Mouse (Mus musculus) yolk sac, embryonic 10.5 days (tissue): ENCODE measurements around the gene Exph5.

Experiments
- DNase-seq: peaks from one replicate; pipeline ENCODE4 v3.0.0-alpha.2; 2017; ENCODE audit warnings: low spot score

Exph5 gene

DNA sequence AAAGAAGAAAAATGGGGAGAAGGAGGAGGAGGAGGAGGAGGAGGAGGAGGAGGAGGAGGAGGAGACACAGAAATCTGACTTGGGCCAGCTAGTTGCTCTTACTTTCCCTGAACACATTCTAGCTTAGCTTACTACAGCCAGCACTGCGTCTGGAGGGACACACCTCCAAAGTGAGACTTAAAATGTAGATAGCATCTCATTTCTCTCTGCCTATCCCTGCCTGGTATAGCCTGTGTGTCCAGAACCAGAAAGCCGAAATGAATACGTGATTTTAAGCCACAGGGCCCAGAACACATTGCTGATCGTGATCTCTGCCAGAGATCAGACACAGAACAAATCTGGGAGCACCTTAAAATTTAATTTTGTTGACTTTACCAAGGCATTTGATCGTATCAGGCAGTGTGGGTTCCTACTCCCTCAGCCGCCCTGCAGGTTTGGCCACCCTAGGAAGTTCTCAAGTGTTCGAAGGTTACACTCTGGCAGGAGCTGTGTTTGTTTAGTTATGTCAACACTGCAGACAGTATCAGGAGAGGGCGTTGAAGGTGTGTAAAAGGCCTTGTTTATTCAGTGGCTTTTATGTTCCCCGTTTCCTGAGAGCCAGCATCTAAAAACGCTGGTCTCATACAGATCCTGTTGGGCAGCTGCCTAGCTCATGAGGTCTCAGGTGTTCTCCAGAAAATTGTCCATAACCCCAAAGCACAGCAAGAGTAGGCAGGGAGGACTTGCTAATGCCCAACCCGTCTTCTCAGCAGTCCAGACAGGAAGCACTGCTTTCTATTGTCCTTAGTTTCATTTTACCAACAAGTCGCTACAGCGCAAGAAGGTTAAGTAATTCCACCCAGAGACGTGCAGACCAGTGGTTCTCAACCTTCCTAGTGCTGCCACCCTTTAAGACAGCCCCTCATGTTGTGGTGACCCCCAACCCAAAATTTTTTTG, 55.0 kb downstream of the Exph5 start:
- DNase-seq = peak; percentile 83

DNA sequence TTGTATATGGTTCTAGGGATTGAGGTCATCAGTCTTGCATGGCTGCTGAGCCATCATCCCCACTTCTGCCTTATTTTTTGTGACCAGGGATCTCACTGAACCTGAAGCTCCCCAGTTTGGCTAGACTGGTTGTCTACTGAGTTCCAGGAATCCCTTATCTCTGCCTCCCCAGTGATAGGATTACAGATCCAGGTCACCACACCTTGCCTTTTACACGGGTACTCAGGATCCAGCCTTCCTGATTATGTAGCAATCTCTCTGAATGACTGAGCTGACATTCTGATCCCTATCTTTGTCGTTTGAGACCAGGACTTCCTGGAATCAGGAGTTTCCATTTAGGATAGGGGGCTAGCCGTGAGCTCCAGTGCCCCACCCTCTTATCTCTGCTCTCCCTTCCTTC, 69.9 kb downstream of the Exph5 start:
- peak; percentile 70 for DNase-seq

DNA sequence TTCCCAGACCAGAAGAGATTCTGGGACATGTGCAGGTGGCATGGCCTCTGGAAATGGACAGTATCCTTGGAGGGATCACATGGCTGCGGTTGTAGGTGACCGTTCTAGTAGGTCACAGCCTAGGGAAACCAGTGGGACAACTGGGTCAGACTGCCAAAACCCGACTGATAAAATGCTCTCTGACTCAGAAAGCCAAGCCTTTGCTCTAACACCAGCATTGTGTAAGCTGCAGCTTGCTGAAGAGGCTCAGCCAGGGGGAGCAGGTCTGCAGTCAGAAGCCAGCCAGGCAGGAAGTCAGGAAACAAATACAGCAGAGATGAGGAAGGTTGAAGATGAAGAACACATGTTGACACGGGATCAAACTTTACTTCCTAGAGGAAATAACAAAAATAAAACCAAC, 74.4 kb downstream of the Exph5 start:
- peak; percentile 27 for DNase-seq

DNA sequence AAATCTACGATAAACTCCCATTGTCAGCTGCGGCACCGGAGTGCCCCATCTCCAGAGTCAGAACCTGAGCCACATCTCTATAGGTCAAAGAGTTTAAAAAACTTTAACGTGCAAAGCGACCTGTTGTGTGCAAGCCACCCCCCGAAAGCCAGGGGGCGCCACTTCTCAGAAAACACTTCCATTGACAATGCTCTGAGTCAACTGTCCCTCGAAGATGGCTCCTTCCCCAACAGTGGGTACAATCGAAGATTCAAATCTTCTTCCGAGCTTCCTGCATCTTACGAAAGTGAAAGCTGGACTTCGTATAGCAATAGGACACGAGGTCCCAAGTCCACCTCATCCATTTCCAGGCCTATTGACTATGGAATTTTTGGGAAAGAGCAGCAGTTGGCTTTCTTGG, 75.3 kb downstream of the Exph5 start:
- no peak for DNase-seq

DNA sequence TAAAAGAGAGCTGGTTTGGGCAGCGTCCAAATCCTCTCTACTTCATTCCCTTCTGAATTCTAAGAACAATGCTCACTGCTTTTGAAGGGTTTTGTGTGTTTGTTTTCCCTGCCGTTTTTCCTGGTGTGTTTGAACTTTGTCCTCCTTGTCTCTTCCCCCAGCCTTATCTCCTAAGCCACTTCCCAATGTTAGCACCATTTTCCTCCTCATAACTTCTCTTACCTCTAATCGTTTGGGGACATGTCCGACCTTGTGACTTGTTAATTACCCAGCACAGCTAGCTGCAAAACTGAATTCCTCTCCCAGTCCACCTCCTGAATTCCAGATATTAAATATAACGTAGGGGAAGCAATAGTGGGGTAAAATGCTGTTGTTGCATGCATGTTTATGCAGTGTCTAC, 76.1 kb downstream of the Exph5 start:
- DNase-seq = peak; percentile 59

DNA sequence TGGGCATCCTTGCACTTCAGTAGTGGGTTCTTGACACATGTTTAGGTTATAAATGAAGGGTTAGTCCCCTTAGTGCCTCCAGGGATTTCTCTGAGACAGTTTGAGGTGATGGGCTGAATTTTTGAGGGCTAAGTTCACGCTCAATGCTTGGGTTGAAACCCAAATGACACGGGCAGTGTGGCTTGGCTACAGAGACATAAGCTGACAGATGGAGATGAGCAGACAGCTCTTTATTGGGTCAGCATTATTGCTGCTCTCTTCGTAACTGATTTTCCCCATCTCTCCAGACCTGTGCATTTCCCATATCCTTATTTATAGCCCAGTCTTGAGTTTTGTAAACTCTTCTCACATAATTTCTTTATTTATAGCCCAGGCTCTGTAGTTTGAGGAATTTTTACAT, 76.7 kb downstream of the Exph5 start:
- no peak for DNase-seq

DNA sequence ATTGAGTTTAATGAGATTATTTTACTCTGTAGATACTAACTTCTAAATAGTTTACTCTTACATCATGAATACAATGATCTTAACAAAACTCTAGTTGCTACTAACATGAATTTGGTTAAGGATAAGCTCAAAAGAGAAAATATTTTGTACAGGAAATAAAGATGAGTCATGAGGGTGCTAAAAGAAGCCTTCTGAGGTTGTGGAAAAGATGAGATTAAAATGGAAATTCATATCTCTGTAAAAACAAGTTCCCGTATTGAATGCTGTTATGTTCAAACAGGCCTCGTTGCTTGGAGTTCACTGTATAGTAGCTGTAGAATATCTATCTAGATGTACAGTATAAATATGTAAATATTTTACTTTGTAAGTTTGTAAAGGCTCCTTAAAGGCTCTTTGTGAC, 79.1 kb downstream of the Exph5 start:
- no peak for DNase-seq

DNA sequence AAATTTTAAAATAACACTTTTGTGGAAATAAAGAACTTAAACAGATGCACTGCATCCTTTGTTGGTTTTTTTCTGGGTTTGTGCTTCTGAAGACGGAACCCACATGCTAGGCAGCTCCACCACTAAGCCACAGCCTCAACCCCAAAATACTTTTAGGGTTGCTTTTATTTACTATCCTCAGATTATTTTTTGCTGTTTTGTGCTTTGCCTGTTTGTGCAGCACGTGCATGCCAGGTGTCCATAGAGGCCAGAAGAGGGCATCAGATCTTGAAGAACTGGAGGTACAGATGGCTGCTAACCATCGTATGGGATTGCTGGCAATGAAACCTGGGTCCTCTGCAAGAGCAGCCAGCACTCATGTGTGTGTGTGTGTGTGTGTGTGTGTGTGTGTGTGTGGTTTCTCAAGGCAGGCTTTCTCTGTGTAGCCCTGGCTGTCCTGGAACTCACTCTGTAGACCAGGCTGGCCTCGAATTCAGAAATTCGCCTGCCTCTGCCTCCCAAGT, 79.7 kb downstream of the Exph5 start:
- DNase-seq = no peak

DNA sequence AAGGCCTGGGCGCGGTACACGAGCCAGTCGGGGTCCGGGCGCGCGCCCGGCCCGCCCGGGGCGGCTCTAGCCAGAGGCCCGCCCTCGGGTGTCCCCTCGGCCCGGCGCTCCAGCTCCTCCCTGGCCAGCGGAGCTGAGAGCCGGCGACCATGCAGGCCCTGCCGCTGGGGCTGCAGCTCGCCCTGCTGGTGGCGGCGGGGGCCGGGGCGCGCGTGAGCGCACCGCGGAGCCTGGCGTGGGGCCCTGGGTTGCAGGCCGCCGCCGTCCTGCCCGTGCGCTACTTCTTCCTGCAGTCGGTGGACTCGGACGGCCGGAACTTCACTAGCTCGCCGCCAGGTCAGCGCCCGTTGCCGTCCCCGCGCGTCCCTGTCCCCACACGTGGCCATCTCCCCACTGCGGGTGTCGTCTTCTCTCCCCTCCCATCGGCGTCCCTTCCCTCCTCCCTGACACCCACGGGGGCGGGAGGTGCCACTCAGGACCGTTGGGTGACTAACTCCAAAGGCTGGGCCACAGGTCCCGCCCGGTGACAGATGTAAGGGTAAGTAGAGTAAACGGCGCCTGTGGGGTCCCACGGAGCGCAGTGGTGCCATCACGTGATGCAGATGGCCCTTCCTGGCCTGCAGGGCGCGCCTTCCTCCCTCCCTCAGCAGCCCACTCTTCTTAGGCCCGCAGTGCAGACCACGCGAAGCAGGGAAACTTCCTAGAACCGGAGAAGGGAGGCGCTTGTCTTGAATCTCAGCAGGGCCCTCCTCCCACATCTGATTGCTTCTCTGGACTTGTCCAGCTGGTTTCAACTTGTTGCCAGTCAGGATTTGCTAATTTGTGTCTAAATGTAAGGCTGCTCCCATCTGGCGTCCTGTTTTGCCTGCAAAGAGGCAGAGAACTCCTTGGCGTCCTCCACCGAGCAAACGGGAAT, 82.7 kb downstream of the Exph5 start, which contains the start of gene Kdelc2:
Gene Kdelc2, plus strand, starts transcription at position 75 of the 916 bp plus-strand sequence.
- peak; percentile 91 for DNase-seq

DNA sequence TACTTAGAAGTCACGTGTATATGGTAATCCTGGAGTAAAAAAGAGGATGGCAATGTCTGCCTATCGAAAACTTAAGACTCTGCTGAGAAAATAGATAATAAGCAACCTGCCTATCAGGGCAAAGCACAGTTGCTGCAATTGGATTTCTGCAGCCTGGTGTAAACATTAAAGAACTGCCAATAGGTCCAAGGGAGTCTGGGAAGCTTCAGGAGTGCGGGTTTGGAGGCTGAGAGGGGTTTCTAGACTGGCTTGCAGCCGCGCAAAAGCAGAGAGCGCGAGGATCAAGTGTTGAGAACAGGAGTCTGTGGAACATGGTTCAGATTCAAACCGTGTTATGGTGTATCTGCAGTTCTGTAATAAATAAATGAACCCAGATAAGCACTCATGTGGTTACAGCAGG, 83.4 kb downstream of the Exph5 start:
- no peak for DNase-seq

DNA sequence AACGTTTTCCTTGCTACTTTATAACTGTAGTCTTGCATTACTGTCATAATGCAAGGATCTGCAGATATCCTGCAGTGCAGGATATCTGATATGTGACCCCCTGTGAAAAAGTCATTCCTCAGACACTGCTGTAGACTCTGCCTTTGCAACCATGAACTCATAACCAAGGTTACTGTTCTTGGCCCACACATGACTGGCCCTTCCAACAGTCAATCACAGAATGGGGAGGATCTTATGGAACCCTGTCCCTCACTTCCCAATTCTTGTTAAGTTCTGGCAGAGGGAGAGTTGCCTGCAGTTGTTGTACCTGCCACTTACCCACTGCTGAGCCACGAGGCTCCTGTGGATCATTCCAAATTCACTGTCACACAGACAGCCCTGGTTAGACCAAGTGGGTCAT, 86.0 kb downstream of the Exph5 start:
- DNase-seq = no peak

DNA sequence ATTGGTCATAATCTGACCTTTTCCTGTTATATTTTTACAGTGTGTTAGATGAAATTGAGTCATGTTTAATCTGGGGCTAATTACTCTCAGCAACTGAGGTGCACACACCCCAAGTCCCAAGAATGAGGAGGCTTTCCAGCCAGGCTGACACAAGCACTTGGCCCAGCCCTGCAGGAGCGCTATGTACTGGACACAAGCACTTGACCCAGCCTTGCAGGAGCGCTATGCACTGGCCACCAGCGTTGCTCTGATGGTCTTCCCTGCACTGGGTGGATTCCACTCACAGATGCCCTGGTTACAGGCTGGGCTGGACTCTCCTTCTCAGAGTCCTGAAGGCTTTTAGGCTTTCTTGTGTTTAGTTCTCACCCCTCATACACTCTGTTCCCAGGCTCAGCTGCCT, 87.6 kb downstream of the Exph5 start:
- DNase-seq = no peak

DNA sequence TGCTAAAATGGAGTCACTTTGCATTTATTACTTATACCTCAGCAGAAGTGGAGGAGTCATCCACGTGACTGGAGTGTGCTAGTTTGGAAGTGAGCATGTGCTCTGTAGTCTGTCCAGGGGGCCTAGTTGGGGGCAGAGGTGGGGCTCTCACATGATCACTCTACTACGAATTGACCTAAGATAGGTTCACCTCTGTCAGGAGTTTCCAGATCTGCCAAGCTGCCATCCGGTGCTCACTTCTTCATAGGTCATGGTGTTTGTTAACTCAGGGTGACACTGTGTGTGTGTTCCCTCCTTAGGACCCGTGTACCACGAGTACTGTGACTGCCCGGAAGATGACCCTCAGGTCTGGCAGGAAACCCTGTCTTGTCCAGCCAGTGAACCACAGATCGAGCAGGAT, 88.7 kb downstream of the Exph5 start:
- no peak for DNase-seq

DNA sequence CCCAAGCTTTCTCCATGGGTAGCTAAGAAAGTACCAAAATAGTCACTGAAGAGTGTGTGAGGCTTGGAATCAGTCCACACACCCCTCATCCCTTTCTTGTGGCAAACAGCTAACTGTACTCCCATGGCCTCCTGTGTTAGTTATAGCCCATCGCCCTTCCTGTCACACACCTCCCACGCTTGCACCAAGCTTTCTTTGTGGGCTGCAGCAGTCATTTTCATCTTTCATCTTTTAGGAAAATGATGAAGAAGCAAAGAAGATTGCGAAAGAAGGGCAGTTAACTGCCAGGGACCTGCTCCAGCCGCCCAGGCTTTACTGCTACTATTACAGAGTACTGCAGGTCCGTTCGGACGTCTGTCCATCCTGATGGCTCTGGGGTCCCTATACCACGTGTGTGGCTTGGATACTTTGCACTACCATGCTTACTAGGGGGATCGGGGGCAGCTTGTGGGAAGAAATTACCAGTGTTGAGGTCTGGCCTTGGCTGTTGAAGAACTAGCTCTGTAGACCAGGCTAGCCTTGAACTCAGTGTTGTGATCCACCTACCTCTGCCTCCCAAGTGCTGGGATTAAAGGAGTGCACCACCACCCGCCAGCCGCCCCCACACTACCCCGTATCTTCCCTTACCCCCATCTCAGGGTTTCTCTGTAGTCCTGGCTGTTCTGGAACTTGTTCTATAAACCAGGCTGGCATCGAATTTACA, 96.4 kb downstream of the Exph5 start:
- DNase-seq = no peak

DNA sequence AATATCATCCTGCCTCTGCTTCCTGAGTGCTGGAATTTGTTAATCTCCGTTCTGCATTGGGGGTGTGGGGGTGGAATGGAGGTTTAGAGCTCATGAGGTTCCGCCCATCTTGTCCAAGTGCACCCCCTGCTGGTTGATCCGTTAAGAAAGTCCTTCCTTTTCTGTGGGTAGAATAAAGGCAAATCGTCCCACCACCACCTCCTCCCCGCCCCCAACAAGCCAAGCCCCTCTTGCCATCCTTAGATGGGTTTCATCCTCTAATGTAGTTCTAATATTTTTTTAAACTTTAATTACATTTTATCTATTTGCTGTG, 96.9 kb downstream of the Exph5 start:
- DNase-seq = peak; percentile 30

DNA sequence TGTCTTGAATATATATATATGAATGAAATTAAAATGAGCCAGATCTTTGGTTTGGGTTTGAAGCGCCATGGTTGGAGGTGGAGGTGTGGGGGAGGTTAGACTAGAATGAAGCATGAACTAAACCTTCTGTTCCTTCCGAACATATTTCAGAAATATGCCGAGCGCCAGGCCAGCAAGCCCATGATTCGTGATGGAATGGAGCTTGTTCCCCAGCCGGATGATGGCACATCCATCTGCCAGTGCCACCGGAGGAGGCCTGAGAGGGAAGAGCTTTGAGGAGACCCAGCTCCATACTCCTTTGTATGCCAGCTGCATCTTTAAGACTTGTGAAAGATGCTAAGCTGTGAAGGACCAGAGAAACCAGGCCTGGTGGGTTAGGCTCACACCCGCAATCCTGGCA, 98.1 kb downstream of the Exph5 start:
- DNase-seq = no peak

DNA sequence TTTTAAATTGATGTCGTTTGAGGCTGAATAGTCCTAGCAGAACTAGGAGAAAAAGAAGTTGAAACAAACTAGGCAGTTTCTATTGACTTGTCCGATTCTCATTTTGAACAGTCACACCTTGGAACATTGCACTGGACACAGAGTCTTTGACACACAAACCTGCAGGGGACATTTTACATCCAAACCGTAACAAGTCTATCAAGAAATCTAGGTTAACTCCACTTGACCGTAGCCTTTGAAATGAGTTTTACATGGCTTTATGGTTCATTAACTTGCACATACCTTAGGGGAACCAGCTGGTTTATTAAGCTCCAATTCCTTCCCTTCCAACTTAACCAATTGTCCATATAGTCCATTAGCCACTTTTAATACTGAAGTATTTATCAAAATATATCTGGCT, 99.2 kb downstream of the Exph5 start:
- no peak for DNase-seq

DNA sequence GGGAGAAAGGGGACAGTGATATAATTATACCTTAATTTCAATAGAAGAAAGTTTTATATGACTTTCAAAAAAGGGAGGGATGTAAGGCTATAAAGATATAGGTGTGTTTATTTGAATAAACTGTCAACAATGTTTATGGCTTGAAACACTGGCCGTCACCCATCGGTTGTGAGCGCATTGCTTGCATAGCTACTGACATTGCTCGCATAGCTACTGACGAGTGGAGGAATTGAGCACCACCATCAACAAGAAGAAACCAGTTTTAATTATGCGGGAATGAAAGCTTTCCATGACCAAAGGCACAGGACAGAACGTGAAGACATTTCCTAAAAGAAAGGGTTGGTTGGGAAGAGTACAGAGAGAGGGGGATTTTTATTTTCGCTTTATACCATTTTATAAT, 99.7 kb downstream of the Exph5 start:
- DNase-seq = no peak

DNA sequence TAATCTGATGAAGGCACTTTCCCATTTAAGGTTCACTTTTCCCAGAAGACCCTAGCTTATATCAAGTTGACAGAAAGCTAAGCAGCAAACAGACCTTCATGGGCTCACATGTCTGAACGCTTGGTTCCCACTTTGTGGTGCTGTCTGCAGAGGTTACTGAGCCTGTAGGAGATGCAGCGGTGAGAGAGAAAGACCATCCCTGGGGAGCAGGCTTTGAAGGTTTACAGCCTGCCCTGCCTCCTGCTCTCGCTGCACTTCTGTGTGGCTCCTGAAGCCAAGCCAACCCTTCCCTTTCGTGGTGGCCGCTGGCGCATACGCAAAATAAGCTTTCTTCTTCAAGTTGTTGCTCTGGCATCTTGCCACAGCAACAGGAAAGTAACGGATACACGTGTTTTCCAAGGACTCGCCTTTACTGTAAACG, 100.8 kb downstream of the Exph5 start, which contains the start of gene 4930550C14Rik:
Gene 4930550C14Rik, plus strand, starts transcription at position 35 of the 421 bp plus-strand sequence.
- no peak for DNase-seq

DNA sequence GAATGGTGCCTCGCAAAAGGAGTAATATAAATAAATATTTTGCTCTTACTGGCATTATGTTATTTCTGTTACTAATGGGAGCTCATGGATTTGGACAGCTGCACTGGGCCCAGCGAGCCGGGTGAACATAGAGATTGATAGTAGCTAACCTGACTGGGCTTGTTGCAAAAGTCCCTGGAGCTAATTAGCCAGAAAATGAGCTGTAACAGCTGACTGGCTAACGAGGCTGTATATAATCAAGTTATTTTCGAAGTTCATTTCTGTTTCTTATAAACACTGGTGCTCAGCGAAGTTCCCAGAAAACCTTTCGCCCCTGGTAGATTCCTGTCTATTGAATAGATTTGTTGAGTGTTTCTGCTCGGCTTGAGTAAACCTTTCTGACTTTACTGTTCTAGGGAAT, 101.5 kb downstream of the Exph5 start:
- no peak for DNase-seq

DNA sequence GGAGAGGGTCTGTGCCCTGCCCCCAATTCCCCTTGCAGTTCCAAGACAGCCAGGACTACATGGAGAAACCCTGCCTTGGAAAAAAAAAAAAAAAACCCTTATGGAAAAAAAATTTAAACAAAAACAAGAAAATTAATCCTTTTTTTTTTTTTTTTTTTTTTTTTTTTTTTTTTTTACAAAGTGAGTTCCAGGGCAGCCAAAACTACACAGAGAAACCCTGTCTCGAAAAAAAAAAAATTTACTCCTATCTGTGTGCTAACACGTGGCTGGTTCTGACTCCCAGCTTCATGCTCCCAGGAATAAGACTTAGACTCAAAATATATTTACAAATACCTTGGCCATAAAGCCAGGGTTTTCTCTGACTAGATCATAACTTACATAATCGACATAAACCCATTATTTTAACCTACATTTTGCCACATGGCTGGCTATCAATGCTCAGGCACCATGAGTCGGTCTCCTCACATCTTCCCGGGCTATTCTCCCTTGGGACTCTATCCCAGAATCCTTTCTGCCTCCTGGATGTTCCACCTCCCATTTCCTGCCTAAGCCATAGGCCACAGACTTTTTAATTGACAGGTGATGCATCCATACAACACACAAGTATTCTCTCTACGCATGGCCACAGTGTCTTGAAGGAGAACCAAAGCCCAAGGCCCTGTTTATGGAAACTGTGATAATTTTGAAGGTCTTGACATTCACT, 102.7 kb downstream of the Exph5 start:
- no peak for DNase-seq
